Mouse (Mus musculus) heart, postnatal 36 days (tissue): ENCODE measurements around the gene Gm48551. TPM values are rescaled to one million over a fixed set of nuclear protein-coding genes. Genes with fewer than 3 reads are reported as not detected.

Experiments
- DNase-seq, 2 experiments: peaks; one replicate each; pipeline ENCODE4 v3.0.0; 2021 to 2022
- intact Hi-C: fragments of 180-260 bp; cut with DNase I; formaldehyde crosslinking; loops from one replicate; pipeline ENCODE4 v1.15.1; 2025
- total RNA-seq, 2 experiments: library from RNA; stranded (reverse); gene quantifications; 2 replicates each; pipeline ENCODE4 v1.2.3; 2021

Gm48551 gene
- total RNA-seq, 2 experiments from 2014 or later, result 1.1 to 2.0 TPM

DNA sequence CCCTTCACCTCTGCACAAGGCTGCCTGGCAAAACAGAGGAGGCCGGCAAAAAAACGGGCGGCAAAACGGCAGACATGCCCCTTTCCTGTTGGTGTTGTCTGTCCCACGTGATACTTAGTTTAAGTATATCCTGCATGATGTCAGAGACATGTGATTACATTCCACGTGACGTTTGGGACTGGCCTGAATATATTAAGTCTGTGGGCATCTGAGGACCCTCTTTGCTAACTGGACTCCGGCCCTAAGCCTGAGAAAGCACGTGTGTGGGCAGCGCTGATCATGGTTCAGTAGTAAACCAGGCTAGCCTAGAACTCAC lies 16.9 kb downstream of the Gm48551 start:
- no peak for DNase-seq

DNA sequence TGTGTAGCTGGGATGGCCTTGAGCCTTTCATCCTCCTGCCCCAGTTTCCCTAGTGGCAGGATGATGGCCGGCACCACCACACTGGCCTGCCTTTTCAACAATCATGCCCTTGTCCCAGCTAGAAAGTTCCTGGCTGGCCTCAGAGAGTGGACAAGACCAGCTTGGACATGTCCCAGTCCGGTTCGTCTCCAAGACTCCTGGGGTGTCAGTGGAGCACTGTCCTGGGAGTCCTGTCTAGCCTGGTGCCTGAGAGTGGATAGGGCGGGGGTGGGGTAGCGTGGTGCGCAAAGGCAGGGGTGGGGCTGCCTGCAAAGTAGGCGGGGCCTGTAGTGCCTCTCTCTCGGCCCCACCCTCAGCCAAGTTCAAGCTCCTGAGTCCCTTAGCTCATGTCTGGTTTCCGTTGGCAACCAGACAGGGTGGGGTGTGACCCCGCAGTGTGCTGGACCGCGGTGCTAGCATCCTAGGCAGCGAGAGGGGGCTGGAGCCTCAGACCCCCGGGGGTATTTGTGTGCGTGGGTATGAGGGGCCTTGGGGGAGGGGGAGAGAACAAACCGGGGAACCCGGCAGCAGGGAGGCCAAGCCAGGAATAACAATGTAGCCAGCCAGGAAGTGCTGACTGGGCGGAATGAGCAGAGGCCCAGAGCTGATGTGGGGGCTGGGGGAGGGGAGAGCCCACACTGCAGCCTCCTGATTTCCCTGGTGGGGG lies 17.4 kb downstream of the Gm48551 start:
- intact Hi-C loops, result no loop called here
- DNase-seq, result peak; percentile 77 to 84

More for the DNA sequence above, 16.9 kb downstream of the Gm48551 start:
- intact Hi-C loops, result no loop called here

DNA sequence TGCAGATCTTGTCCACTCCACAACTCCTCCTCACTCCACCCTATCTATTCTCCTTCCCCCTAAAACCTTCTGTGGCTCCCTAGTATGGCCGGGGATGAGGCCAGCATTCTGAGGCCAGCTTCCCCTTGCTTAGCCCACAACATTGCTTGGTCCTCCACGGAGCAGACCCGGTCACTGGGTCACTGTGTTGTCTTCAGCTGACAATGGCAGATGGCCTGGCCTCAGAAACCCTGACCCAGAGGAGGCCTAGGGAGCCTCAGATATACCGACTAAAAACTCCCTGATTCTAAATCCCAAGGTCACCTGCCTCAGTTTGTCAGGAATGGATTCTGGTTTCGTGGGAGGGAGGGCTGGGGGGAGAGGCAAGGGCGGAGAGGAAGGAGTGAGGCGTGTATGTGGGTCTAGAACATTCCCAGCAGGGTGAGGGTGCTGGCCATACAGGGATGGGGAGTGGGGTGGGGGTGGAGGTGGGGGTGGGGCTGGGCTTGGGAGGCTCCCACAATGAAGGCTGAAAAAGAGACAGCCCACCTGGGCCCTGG lies 18.0 kb downstream of the Gm48551 start:
- no peak for DNase-seq
- intact Hi-C loops, result no loop called here

DNA sequence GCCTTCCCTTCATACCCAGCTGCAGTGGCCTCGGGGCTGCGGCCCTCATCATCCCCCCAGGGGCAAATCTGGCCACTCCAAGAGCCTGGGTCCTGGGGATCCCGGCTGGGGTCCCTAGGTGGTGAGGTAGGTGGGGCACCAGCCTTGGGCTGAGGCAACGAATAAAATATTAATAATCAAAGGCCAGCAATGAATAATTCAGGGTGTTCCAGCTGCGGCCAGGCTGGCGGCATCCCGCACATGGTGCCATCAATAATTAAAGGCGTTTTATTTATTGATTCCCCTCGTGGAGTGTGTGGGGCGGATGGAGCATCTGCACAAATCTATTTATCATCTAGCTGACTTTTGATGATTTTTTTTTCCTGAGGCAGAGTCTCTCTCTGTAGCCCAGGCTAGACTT lies 19.2 kb downstream of the Gm48551 start:
- DNase-seq, result no peak
- intact Hi-C loops, result no loop called here

DNA sequence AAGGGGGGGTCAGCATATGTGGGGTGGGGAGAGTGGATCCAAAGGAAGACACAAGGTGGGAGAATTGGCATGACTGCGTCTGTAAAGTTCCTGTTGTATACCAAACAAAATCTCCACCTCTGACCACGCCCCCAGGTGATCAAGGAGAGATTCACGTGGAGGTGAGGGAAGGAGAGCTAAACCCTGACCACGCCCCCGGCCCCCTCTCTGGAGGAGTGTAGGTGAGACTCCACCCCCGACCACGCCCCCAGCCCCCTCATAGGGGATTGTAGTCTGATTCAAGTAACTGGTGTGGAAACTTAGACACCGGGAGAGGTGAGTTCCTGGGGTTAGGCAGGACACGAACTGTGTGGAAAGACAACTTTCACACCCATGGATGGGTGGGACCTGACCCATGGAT lies 19.8 kb downstream of the Gm48551 start:
- intact Hi-C loops, result no loop called here

GRCm38 (mm10) chr10:81404720-81405119 lies 20.5 kb downstream of the Gm48551 start:
- DNase-seq, result peak in 1 of 2 experiments; percentile 52
- intact Hi-C loops, result no loop called here

More for the DNA sequence above, 19.8 kb downstream of the Gm48551 start:
- DNase-seq, result no peak

DNA sequence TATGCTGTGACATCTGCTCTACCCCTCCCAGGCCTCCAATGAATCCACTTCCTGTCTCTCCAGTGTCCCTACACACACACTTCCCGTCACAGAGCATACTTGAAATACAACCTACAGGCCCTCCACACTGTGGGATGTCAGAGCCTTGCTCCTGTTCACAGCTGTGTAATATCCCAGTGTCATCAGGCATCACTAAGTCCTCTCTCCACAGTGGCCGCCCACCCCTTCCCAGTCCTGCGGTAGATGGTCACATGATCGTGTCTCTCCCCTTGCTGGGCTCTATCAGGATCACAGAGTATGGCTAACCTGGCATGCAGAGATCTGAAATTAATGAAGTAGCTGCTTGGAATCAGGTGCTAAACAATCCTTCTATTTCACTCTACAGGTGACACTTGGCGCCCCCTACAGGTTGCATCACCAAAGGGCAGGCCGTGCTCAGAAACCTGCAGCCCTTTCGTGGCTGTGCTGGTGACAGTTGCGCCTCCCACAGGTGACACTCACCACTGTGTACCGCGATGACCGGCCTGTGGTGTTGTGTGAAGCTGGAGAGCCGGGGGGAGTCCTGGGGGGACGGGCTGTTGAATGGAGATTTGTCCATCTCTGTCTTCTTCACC lies 21.4 kb downstream of the Gm48551 start:
- intact Hi-C loops, result no loop called here

GRCm38 (mm10) chr10:81406504-81407440 lies 22.5 kb downstream of the Gm48551 start:
- DNase-seq, result no peak
- intact Hi-C loops, result no loop called here

More for the DNA sequence above, 21.4 kb downstream of the Gm48551 start:
- DNase-seq, result peak in 1 of 2 experiments; percentile 74

- intact Hi-C loops, result loop anchor here (2.0 kb wide), 1 partner anchor 33 kb away; no protein-coding TSS in a partner anchor
- peak; percentile 81 to 84 for DNase-seq
Observed at GRCm38 (mm10) chr10:81407539-81408423, 23.5 kb downstream of the Gm48551 start.

- intact Hi-C loops, result loop anchor here (2.0 kb wide), 1 partner anchor 32 kb away; no protein-coding TSS in a partner anchor
- DNase-seq, result no peak
Observed at GRCm38 (mm10) chr10:81408424-81408729, 24.1 kb downstream of the Gm48551 start.

GRCm38 (mm10) chr10:81408871-81409291 lies 24.6 kb downstream of the Gm48551 start:
- peak; percentile 90 for DNase-seq
- intact Hi-C loops, result loop anchor here (2.0 kb wide), 1 partner anchor 32 kb away; no protein-coding TSS in a partner anchor

DNA sequence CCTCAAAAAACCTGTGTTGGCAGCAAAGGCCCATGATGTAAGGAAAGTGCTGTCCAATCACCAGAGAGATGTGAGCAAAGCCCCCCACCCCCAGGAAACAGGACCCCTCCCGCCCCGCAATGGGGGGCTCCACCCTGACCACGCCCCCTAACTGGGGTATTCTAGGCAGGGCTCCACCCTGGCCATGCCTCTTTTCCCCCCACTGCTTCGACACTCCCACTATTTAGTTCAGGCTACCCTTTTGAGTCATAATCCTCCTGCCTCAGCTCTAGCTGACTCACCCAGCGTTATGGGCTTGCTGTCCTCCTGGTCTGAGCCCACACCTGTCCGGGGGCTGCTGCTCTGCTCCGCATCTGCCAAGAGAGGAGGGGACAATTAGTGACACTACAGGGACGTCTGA lies 25.1 kb downstream of the Gm48551 start:
- no peak for DNase-seq
- intact Hi-C loops, result loop anchor here (2.0 kb wide), 1 partner anchor 31 kb away; no protein-coding TSS in a partner anchor

GRCm38 (mm10) chr10:81410350-81410749 lies 26.1 kb downstream of the Gm48551 start:
- no peak for DNase-seq
- intact Hi-C loops, result loop anchor here (2.0 kb wide), 1 partner anchor 14 kb away; no protein-coding TSS in a partner anchor

- DNase-seq, result no peak
- intact Hi-C loops, result loop anchor here (2.0 kb wide), 1 partner anchor 14 kb away; no protein-coding TSS in a partner anchor
Observed at GRCm38 (mm10) chr10:81410981-81411380, 26.7 kb downstream of the Gm48551 start.

- DNase-seq, result peak; percentile 92 to 98
- intact Hi-C loops, result loop anchor here (2.0 kb wide), 1 partner anchor 13 kb away; no protein-coding TSS in a partner anchor
Observed at GRCm38 (mm10) chr10:81411471-81412400, 27.5 kb downstream of the Gm48551 start.

DNA sequence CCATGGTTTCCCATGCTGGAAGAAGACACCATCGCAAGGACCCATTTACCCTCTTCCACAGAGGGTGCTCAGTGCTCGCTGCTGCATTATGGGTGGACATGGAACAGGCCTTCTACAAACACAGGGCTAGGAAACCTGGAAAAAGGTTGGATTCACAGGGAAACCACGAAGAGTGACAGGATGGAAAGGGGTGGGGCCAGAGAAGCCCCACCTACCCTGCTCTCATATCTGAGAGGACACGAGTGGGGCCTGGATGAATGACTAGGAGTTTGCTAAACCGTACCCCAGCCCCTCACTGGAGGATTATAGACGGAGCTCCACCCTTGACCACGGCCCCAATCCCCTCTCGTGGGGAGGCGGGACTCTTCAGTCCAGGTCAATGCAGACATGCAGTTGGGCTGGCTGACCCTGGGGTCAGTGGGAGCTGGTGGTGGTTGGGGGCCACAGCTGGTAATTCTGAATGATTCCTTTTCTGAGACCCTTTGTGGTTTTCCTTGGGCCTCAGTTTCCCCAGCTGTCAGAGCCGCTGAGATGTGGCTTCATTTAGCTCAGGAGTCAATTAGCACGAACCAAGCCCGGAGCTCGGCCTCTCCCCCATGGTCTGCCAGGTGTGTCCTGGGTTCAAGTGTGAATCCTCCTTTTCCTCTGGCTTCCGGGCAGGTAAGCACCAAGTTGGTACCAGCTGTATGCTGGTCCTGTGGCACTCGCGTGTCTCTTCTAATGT lies 28.5 kb downstream of the Gm48551 start:
- intact Hi-C loops, result no loop called here

GRCm38 (mm10) chr10:81413310-81414261 lies 29.3 kb downstream of the Gm48551 start:
- DNase-seq, result peak; percentile 92 to 94
- intact Hi-C loops, result loop anchor here (1.0 kb wide), 1 partner anchor 17 kb away; no protein-coding TSS in a partner anchor

More for the DNA sequence above, 28.5 kb downstream of the Gm48551 start:
- no peak for DNase-seq
